Mouse (Mus musculus): Measurements from ENCODE around the gene Robo2. TPM values are rescaled to one million over a fixed set of nuclear protein-coding genes. Genes with fewer than 3 reads are reported as not detected.

The Robo2 gene
- total and polyA plus RNA-seq, 3 experiments, result not detected

DNA sequence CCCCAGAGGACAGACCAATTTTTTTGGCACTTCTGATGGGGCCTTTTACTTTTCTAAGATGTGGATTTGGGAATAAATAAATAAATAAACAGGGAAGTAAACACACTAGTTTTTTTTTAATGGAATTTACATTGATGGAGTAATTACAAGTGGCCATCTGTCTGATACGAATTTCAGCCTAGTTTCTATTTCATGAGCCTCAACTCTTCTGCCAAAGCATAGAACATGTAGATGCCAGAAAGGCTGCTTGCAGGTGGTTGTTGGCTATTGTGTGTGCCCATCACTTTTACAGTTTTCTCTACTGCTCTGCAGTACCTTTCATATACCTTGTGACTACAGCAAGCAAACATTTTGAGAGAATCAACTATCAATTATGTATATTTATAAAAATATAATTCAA, 355.4 kb downstream of the Robo2 start:
- Histone ChIP-seq H3K9ac (ENCODE audit: control insufficient read depth, low read depth, low read length, poor library complexity, severe bottlenecking) (no peak overlapping the region), H3K36me3 (ENCODE audit: control insufficient read depth in 1 of 2, insufficient read depth in 2 of 2, low read length in 2 of 2) (no peaks in the 10 kb centered on the region), H3K4me3 (ENCODE audit: control insufficient read depth in 1 of 2, insufficient read depth in 1 of 2, low read depth in 2 of 2, low read length in 2 of 2) (no peak overlapping the region), H3K9me3 (replicated peaks; ENCODE audit: insufficient read depth, low read length) (no peaks in the 10 kb centered on the region), H3K27ac (ENCODE audit: control insufficient read depth, low read depth, low read length) (no peak overlapping the region), H3K4me1 (ENCODE audit: control insufficient read depth in 1 of 2, insufficient read depth in 2 of 2, low read length in 2 of 2) (no peaks in the 10 kb centered on the region), H3K27me3 (ENCODE audit: control insufficient read depth in 1 of 2, insufficient read depth in 2 of 2, low read length in 2 of 2) (no peaks in the 10 kb centered on the region), H3K79me2 (ENCODE audit: control insufficient read depth, insufficient read depth, low read length, poor library complexity) (no peaks in the 10 kb centered on the region)
- no peak for TF ChIP-seq HCFC1 (IDR thresholded peaks at IDR 0.05; ENCODE audit: low read depth, low read length)
- no peak for TF ChIP-seq ZMIZ1 (IDR thresholded peaks at IDR 0.05; ENCODE audit: low read depth, low read length)
- TF ChIP-seq TAL1 (IDR thresholded peaks at IDR 0.05; ENCODE audit: low read length), result no peak
- TF ChIP-seq ELF1 (IDR thresholded peaks at IDR 0.05; ENCODE audit: low read depth, low read length), result no peak
- no peak for TF ChIP-seq MAFK (IDR thresholded peaks at IDR 0.05; ENCODE audit: borderline replicate concordance, low read depth, low read length)
- no peak for TF ChIP-seq BHLHE40 (IDR thresholded peaks at IDR 0.05; ENCODE audit: borderline replicate concordance, low read depth, low read length)
- no peak for TF ChIP-seq CTCF (IDR thresholded peaks at IDR 0.05 in 2 of 3, conservative IDR thresholded peaks at IDR 0.05 in 1 of 3; ENCODE audit: control insufficient read depth in 1 of 3, insufficient read depth in 1 of 3, low read depth in 2 of 3, low read length in 3 of 3, poor library complexity in 1 of 3, severe bottlenecking in 1 of 3)
- no peak for TF ChIP-seq E2F4 (IDR thresholded peaks at IDR 0.05; ENCODE audit: borderline replicate concordance, low read depth, low read length)
- no peak for TF ChIP-seq EP300 (IDR thresholded peaks at IDR 0.05; ENCODE audit: low read depth in 1 of 2, low read length in 2 of 2)
- TF ChIP-seq ZKSCAN1 (IDR thresholded peaks at IDR 0.05; ENCODE audit: low read depth, low read length), result no peak
- TF ChIP-seq MAZ (IDR thresholded peaks at IDR 0.05; ENCODE audit: low read depth, low read length), result no peak
- no peak for TF ChIP-seq CHD1 (IDR thresholded peaks at IDR 0.05; ENCODE audit: low read depth, low read length)
- TF ChIP-seq ZC3H11A (IDR thresholded peaks at IDR 0.05; ENCODE audit: low read depth, low read length), result no peak
- TF ChIP-seq KAT2A (conservative IDR thresholded peaks at IDR 0.05; ENCODE audit: low read depth, low read length), result no peak
- TF ChIP-seq MXI1 (IDR thresholded peaks at IDR 0.05; ENCODE audit: low read depth, low read length), result no peak
- no peak for TF ChIP-seq RCOR1 (IDR thresholded peaks at IDR 0.05; ENCODE audit: low read depth, low read length)
- TF ChIP-seq GATA1 (IDR thresholded peaks at IDR 0.05; ENCODE audit: low read depth, low read length), result no peak
- TF ChIP-seq GABPA (IDR thresholded peaks at IDR 0.05; ENCODE audit: low read depth, low read length), result no peak
- TF ChIP-seq TCF12 (IDR thresholded peaks at IDR 0.05; ENCODE audit: low read depth, low read length), result no peak
- no peak for TF ChIP-seq USF2 (IDR thresholded peaks at IDR 0.05; ENCODE audit: borderline replicate concordance in 1 of 2, insufficient read depth in 1 of 2, low read depth in 1 of 2, low read length in 2 of 2)
- no peak for DNase-seq (ENCODE audit: low read depth, low spot score)

DNA sequence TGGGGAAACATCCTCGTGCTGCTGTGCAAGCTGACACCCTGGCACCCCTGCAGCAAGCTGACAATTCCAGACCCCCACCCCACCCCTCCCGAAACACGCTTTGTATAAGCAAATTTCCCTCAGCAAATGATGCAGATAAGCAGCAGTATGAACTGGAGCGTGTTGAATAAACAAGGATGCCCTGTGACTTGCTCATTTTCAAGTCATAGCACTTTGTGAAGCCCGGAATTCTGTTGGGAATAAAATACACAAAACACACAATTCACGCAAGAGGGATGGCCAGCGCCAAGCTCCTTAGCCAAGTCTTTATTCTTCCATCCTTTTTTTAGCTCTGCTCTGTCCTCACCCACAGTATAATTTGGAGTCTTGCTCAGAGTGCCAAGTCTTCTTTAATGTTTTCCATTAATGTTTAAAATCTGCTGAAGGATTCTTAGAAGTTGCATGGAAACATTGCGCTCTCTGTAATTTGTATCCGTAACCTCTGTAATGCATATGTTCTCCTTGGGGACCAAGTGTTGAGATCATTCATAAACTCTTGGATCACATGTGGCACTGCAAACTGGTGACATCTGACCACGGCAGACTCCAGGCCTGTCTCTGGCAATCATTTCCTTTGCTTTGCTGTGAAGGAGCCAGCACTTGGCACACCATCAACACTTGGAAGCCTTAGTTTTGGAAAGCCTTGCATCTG, 356.4 kb downstream of the Robo2 start:
- H3K9ac ChIP-seq (ENCODE audit: control insufficient read depth, low read depth, low read length, poor library complexity, severe bottlenecking), result no peak overlapping the region
- H3K27me3 ChIP-seq (ENCODE audit: control insufficient read depth in 1 of 2, insufficient read depth in 2 of 2, low read length in 2 of 2), result no peaks in the 10 kb centered on the region
- H3K36me3 ChIP-seq (ENCODE audit: control insufficient read depth in 1 of 2, insufficient read depth in 2 of 2, low read length in 2 of 2), result no peaks in the 10 kb centered on the region
- no peak for DNase-seq (ENCODE audit: low read depth, low spot score)
- H3K9me3 ChIP-seq (replicated peaks; ENCODE audit: insufficient read depth, low read length), result no peaks in the 10 kb centered on the region
- no peaks in the 10 kb centered on the region for H3K4me1 ChIP-seq (ENCODE audit: control insufficient read depth in 1 of 2, insufficient read depth in 2 of 2, low read length in 2 of 2)
- H3K4me3 ChIP-seq (ENCODE audit: control insufficient read depth in 1 of 2, insufficient read depth in 1 of 2, low read depth in 2 of 2, low read length in 2 of 2), result no peak overlapping the region
- no peaks in the 10 kb centered on the region for H3K79me2 ChIP-seq (ENCODE audit: control insufficient read depth, insufficient read depth, low read length, poor library complexity)
- no peak overlapping the region for H3K27ac ChIP-seq (ENCODE audit: control insufficient read depth, low read depth, low read length)
- no peak for TF ChIP-seq RCOR1 (IDR thresholded peaks at IDR 0.05; ENCODE audit: low read depth, low read length)
- no peak for TF ChIP-seq MXI1 (IDR thresholded peaks at IDR 0.05; ENCODE audit: low read depth, low read length)
- TF ChIP-seq USF2 (IDR thresholded peaks at IDR 0.05; ENCODE audit: borderline replicate concordance in 1 of 2, insufficient read depth in 1 of 2, low read depth in 1 of 2, low read length in 2 of 2), result no peak
- TF ChIP-seq POLR2AphosphoS5 (IDR thresholded peaks at IDR 0.05; ENCODE audit: borderline replicate concordance, low read depth, low read length), result no peak
- TF ChIP-seq CHD2 (IDR thresholded peaks at IDR 0.05; ENCODE audit: low read length), result no peak
- no peak for TF ChIP-seq TCF12 (IDR thresholded peaks at IDR 0.05; ENCODE audit: low read depth, low read length)
- no peak for TF ChIP-seq E2F4 (IDR thresholded peaks at IDR 0.05; ENCODE audit: borderline replicate concordance, low read depth, low read length)
- TF ChIP-seq MAX (IDR thresholded peaks at IDR 0.05; ENCODE audit: low read length), result no peak
- TF ChIP-seq NRF1 (IDR thresholded peaks at IDR 0.05; ENCODE audit: insufficient read depth, low read depth, low read length, poor library complexity, severe bottlenecking), result no peak
- TF ChIP-seq TBP (IDR thresholded peaks at IDR 0.05; ENCODE audit: low read depth, low read length), result no peak
- TF ChIP-seq HCFC1 (IDR thresholded peaks at IDR 0.05; ENCODE audit: low read depth, low read length), result no peak
- TF ChIP-seq MYB (IDR thresholded peaks at IDR 0.05; ENCODE audit: low read depth, low read length), result no peak
- TF ChIP-seq UBTF (IDR thresholded peaks at IDR 0.05; ENCODE audit: borderline replicate concordance, insufficient read depth, low read depth, low read length), result no peak
- no peak for TF ChIP-seq ZKSCAN1 (IDR thresholded peaks at IDR 0.05; ENCODE audit: low read depth, low read length)
- no peak for TF ChIP-seq MEF2A (IDR thresholded peaks at IDR 0.05; ENCODE audit: extremely low read depth, insufficient replicate concordance, low read depth, low read length, poor library complexity, severe bottlenecking)
- TF ChIP-seq MAZ (IDR thresholded peaks at IDR 0.05; ENCODE audit: low read depth, low read length), result no peak
- no peak for TF ChIP-seq GABPA (IDR thresholded peaks at IDR 0.05; ENCODE audit: low read depth, low read length)
- no peak for TF ChIP-seq ELF1 (IDR thresholded peaks at IDR 0.05; ENCODE audit: low read depth, low read length)

Data from MEL (cell line).